Mouse (Mus musculus): ENCODE measurements around the gene Shc1. TPM values are rescaled to one million over a fixed set of nuclear protein-coding genes. Genes with fewer than 3 reads are reported as not detected.

Shc1 gene
- polyA plus RNA-seq (2011; ENCODE audit: insufficient read depth, insufficient read length, low replicate concordance, missing spikeins) = 41.6 and 65.2 TPM in 2 replicates

- WGBS = under 1% methylated on average over 39 of the region's 39 CpGs
- peak; percentile 86 for TF ChIP-seq POLR2A (IDR thresholded peaks at IDR 0.05; ENCODE audit: borderline replicate concordance, control insufficient read depth, low read depth, low read length)
- TF ChIP-seq CTCF (IDR thresholded peaks at IDR 0.05; ENCODE audit: control insufficient read depth, insufficient read depth, low read length) = no peak
- H3K4me1 ChIP-seq (ENCODE audit: control insufficient read depth, insufficient read depth, low read length) = peaks cover 5% of the 10 kb centered on the region; the same call in 1 of the 2 replicates
These were observed at the start of gene Shc1, which contains the start of gene Cks1b for GRCm38 (mm10) chr3:89418170-89418860. Gene Shc1, plus strand, starts transcription at chr3:89418443. Gene Cks1b, minus strand, starts transcription at chr3:89418383.

GRCm38 (mm10) chr3:89373581-89374231 lies 44.5 kb upstream of the Shc1 start:
- TF ChIP-seq CTCF (IDR thresholded peaks at IDR 0.05; ENCODE audit: control insufficient read depth, insufficient read depth, low read length) (no peak), POLR2A (IDR thresholded peaks at IDR 0.05; ENCODE audit: borderline replicate concordance, control insufficient read depth, low read depth, low read length) (no peak)
- H3K4me3 ChIP-seq (replicated peaks; ENCODE audit: control insufficient read depth, low read depth, low read length) = no peak overlapping the region
- WGBS = 53% methylated on average over 5 of the region's 5 CpGs
- no peaks in the 10 kb centered on the region for H3K4me1 ChIP-seq (ENCODE audit: control insufficient read depth, insufficient read depth, low read length)
- no peak overlapping the region for H3K27ac ChIP-seq (ENCODE audit: control insufficient read depth, insufficient read depth, low read depth, low read length, poor library complexity)

More at GRCm38 (mm10) chr3:89418170-89418860, at the start of gene Shc1, which contains the start of gene Cks1b:
- Histone ChIP-seq H3K4me3 (replicated peaks; ENCODE audit: control insufficient read depth, low read depth, low read length) (peak within 1 kb of the TSS; percentile 90), H3K27ac (ENCODE audit: control insufficient read depth, insufficient read depth, low read depth, low read length, poor library complexity) (peak within 1 kb of the TSS; percentile 88)

DNA sequence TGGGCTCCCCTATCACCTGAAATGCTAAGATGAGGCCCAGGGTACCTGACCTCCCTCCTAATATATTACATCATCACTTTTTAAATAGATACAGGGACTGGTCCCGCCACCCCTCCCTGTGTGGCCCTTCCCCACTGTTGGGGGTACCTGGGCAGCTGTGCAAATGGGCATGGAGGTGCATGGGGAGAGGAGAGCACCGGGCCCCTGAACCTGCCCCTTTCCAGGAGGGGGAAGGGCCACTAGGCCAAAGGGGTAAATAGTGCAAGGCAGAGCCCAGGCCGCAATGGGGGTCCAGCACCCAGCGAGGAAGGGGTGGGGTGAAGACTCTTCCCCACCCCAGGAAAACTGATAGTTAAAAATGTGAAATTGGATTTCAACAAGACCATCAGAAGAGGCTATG lies 40.4 kb upstream of the Shc1 start:
- H3K4me1 ChIP-seq (ENCODE audit: control insufficient read depth, insufficient read depth, low read length) = 0 out of 2 replicates have a peak, but pooled peaks cover 4% of the 10 kb centered on the region
- H3K4me3 ChIP-seq (replicated peaks; ENCODE audit: control insufficient read depth, low read depth, low read length) = no peak overlapping the region
- TF ChIP-seq CTCF (IDR thresholded peaks at IDR 0.05; ENCODE audit: control insufficient read depth, insufficient read depth, low read length) (no peak), POLR2A (IDR thresholded peaks at IDR 0.05; ENCODE audit: borderline replicate concordance, control insufficient read depth, low read depth, low read length) (no peak)
- 75% methylated on average over 4 of the region's 4 CpGs for WGBS
- no peak overlapping the region for H3K27ac ChIP-seq (ENCODE audit: control insufficient read depth, insufficient read depth, low read depth, low read length, poor library complexity)

GRCm38 (mm10) chr3:89378394-89379067 lies 39.7 kb upstream of the Shc1 start:
- 0 out of 2 replicates have a peak, but pooled peaks cover 4% of the 10 kb centered on the region for H3K4me1 ChIP-seq (ENCODE audit: control insufficient read depth, insufficient read depth, low read length)
- peak; percentile 79 for TF ChIP-seq CTCF (IDR thresholded peaks at IDR 0.05; ENCODE audit: control insufficient read depth, insufficient read depth, low read length)
- no peak; the same call in 1 of the 2 replicates for TF ChIP-seq POLR2A (IDR thresholded peaks at IDR 0.05; ENCODE audit: borderline replicate concordance, control insufficient read depth, low read depth, low read length)
- 5% methylated on average over 28 of the region's 29 CpGs for WGBS
- H3K4me3 ChIP-seq (replicated peaks; ENCODE audit: control insufficient read depth, low read depth, low read length) = peak overlapping the region; percentile 14
- peak overlapping the region; percentile 57 for H3K27ac ChIP-seq (ENCODE audit: control insufficient read depth, insufficient read depth, low read depth, low read length, poor library complexity)

DNA sequence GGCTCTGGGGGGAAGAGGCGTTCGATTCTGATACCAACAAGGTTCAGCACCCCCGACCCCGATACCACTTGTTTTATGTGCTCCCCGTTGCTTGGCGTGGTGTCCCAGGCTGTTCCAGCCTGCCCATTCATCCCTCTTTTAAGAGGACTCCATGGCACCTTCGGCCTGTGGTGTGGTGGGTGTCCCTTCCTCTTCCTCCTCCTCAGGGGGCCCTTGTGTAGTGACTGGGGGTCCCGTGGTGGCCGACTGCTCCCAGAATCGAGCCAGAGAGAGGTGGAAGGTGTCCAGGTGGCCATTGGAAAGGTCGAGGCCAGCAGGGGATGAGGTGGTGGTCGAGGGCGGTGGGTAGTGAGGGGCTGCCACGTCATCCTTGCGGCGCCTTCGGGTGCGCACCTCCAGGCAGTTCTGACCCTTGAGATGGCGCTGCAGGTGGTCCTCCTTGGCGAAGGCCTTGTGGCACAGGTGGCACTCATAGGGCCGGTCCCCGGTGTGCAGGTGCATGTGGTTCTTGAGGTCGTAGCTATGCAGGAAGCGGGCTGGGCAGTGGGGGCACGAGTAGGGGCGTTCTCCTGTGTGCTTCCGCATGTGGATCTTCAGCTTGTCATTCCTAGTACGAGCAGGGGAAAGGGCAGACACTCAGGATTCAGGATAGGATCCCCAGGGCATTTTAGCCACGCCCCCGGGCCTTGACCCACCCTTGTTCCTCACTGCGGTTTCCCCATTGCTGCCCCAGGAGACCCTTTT lies 38.7 kb upstream of the Shc1 start:
- 70% methylated on average over 31 of the region's 31 CpGs for WGBS
- Histone ChIP-seq H3K27ac (ENCODE audit: control insufficient read depth, insufficient read depth, low read depth, low read length, poor library complexity) (0 out of 2 replicates have a peak overlapping the region, but pooled peaks have one; percentile 10), H3K4me3 (replicated peaks; ENCODE audit: control insufficient read depth, low read depth, low read length) (no peak overlapping the region), H3K4me1 (ENCODE audit: control insufficient read depth, insufficient read depth, low read length) (peaks cover 6% of the 10 kb centered on the region)
- TF ChIP-seq CTCF (IDR thresholded peaks at IDR 0.05; ENCODE audit: control insufficient read depth, insufficient read depth, low read length) (no peak), POLR2A (IDR thresholded peaks at IDR 0.05; ENCODE audit: borderline replicate concordance, control insufficient read depth, low read depth, low read length) (peak; percentile 10; the same call in 1 of the 2 replicates)

DNA sequence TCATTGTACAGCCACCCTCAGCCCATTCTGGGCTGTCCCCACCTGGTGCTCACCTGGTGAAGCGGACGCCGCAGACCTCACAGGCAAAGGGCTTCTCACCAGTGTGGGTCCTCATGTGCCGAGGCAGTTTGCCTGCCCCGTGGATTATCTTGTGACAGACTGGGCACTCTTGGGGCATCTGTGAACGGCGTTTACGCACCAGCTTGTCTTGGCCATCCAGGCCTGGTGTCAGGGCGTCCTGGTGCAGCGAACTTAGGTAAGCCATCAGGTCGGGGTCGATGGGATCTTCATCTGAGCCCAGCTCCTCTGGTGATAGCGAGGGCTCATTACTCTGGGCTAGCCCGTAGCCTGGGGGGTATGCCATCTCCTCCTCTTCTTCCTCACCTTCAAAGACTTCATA lies 38.0 kb upstream of the Shc1 start:
- WGBS = 90% methylated on average over 14 of the region's 14 CpGs
- TF ChIP-seq CTCF (IDR thresholded peaks at IDR 0.05; ENCODE audit: control insufficient read depth, insufficient read depth, low read length) = no peak
- no peak for TF ChIP-seq POLR2A (IDR thresholded peaks at IDR 0.05; ENCODE audit: borderline replicate concordance, control insufficient read depth, low read depth, low read length)
- Histone ChIP-seq H3K4me1 (ENCODE audit: control insufficient read depth, insufficient read depth, low read length) (peaks cover 6% of the 10 kb centered on the region), H3K4me3 (replicated peaks; ENCODE audit: control insufficient read depth, low read depth, low read length) (no peak overlapping the region), H3K27ac (ENCODE audit: control insufficient read depth, insufficient read depth, low read depth, low read length, poor library complexity) (no peak overlapping the region)

- TF ChIP-seq POLR2A (IDR thresholded peaks at IDR 0.05; ENCODE audit: borderline replicate concordance, control insufficient read depth, low read depth, low read length) = no peak
- no peak for TF ChIP-seq CTCF (IDR thresholded peaks at IDR 0.05; ENCODE audit: control insufficient read depth, insufficient read depth, low read length)
- H3K4me1 ChIP-seq (ENCODE audit: control insufficient read depth, insufficient read depth, low read length) = peaks cover 6% of the 10 kb centered on the region
- no peak overlapping the region for H3K27ac ChIP-seq (ENCODE audit: control insufficient read depth, insufficient read depth, low read depth, low read length, poor library complexity)
- 94% methylated on average over 18 of the region's 18 CpGs for WGBS
- H3K4me3 ChIP-seq (replicated peaks; ENCODE audit: control insufficient read depth, low read depth, low read length) = no peak overlapping the region
These were observed 37.5 kb upstream of the Shc1 start for GRCm38 (mm10) chr3:89380711-89381110.

Data from bone marrow, adult 2 months (tissue).